In the genomic region with DNA sequence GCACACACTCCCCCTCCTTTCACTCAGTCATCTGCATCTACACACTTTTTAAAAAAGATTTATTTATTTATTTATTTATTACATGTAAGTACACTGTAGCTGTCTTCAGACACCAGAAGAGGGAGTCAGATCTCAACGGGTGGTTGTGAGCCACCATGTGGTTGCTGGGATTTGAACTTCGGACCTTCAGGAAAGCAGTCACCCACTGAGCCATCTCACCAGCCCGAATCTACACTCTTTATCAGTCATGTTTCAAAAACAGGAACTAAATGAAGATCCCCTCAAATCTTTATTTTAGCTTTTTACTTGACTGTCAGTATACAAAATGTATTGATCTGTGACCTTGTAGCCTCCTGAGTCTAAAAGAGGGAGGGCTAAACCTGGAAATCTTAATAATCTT, we compare ENCODE assay signal across 26 mouse cellular contexts. TPM values are rescaled to one million over a fixed set of nuclear protein-coding genes. Genes with fewer than 3 reads are reported as not detected.
DNase-seq lines count a peak whose midpoint lies in the region; ATAC-seq and TF ChIP-seq lines count a peak whose summit lies in the region.
"Had no signal": no experiment of that assay in that cellular context is flagged by ENCODE, and none has a peak within 500 bp of the region (broad histone marks: within the 10 kb centered on the region; RNA-seq: fewer than 3 reads in every experiment).

No protein-coding gene starts in this region.

- WGBS in intestine, postnatal 0 days: 58% methylated on average over 3 of the region's 3 CpGs
- WGBS in intestine, embryonic 15.5 days: 70% methylated on average over 3 of the region's 3 CpGs
- 72% methylated on average over 3 of the region's 3 CpGs for WGBS in stomach, postnatal 0 days
- 89% methylated on average over 3 of the region's 3 CpGs for WGBS in midbrain, embryonic 15.5 days

- H3K27me3 ChIP-seq in intestine, postnatal 0 days (replicated peaks; ENCODE audit: control insufficient read depth, insufficient read depth, low read length): no peaks in the 10 kb centered on the region
- no peaks in the 10 kb centered on the region for H3K27me3 ChIP-seq in intestine, embryonic 15.5 days (replicated peaks)
- no peaks in the 10 kb centered on the region for H3K27me3 ChIP-seq in stomach, postnatal 0 days (ENCODE audit: control insufficient read depth, insufficient read depth, low read length)
- no peaks in the 10 kb centered on the region for H3K27me3 ChIP-seq in midbrain, embryonic 15.5 days (replicated peaks)
- H3K27me3 ChIP-seq: CH12.LX; embryonic facial prominence, embryonic 12.5 days; forebrain, embryonic 15.5 days; hindbrain, embryonic 12.5 days had no signal

- no peak overlapping the region for H3K9ac ChIP-seq in intestine, postnatal 0 days (ENCODE audit: low read depth, low read length)
- no peak overlapping the region for H3K9ac ChIP-seq in intestine, embryonic 15.5 days
- no peak overlapping the region for H3K9ac ChIP-seq in stomach, postnatal 0 days (ENCODE audit: low read length)
- no peak overlapping the region for H3K9ac ChIP-seq in midbrain, embryonic 15.5 days
- H3K9ac ChIP-seq: embryonic facial prominence, embryonic 12.5 days; forebrain, embryonic 15.5 days; hindbrain, embryonic 12.5 days had no signal

- H3K27ac ChIP-seq in intestine, postnatal 0 days (ENCODE audit: low read depth, low read length): no peak overlapping the region
- no peak overlapping the region for H3K27ac ChIP-seq in intestine, embryonic 15.5 days
- no peak overlapping the region for H3K27ac ChIP-seq in layer of hippocampus, adult 2 months
- no peak overlapping the region for H3K27ac ChIP-seq in stomach, postnatal 0 days (replicated peaks)
- no peak overlapping the region for H3K27ac ChIP-seq in midbrain, embryonic 15.5 days
- H3K27ac ChIP-seq: embryonic facial prominence, embryonic 12.5 days; forebrain, embryonic 15.5 days; heart, embryonic 10.5 days; hindbrain, embryonic 12.5 days had no signal

- no peak for TF ChIP-seq EP300 in stomach, postnatal 0 days (optimal IDR thresholded peaks at IDR 0.05)

- ATAC-seq in intestine, postnatal 0 days: no peak
- no peak for ATAC-seq in intestine, embryonic 15.5 days
- no peak for ATAC-seq in stomach, postnatal 0 days (ENCODE audit: low FRiP score, low TSS enrichment)
- no peak for ATAC-seq in midbrain, embryonic 15.5 days (replicated peaks)
- ATAC-seq: forebrain, embryonic 15.5 days; hindbrain, embryonic 16.5 days had no signal

- no peaks in the 10 kb centered on the region for H3K9me3 ChIP-seq in intestine, postnatal 0 days (ENCODE audit: control insufficient read depth)
- no peaks in the 10 kb centered on the region for H3K9me3 ChIP-seq in intestine, embryonic 15.5 days
- H3K9me3 ChIP-seq in stomach, postnatal 0 days (ENCODE audit: control insufficient read depth, low read length): no peaks in the 10 kb centered on the region
- H3K9me3 ChIP-seq in midbrain, embryonic 15.5 days: no peaks in the 10 kb centered on the region
- H3K9me3 ChIP-seq: embryonic facial prominence, embryonic 12.5 days; forebrain, embryonic 15.5 days; heart, embryonic 10.5 days; hindbrain, embryonic 12.5 days had no signal

- no peak overlapping the region for H3K4me2 ChIP-seq in intestine, postnatal 0 days (replicated peaks; ENCODE audit: low read depth)
- no peak overlapping the region for H3K4me2 ChIP-seq in intestine, embryonic 15.5 days (replicated peaks)
- H3K4me2 ChIP-seq in stomach, postnatal 0 days (replicated peaks; ENCODE audit: low read depth): no peak overlapping the region
- H3K4me2 ChIP-seq in midbrain, embryonic 15.5 days: no peak overlapping the region
- H3K4me2 ChIP-seq: embryonic facial prominence, embryonic 12.5 days; forebrain, embryonic 15.5 days; hindbrain, embryonic 12.5 days had no signal

- no peak overlapping the region for H3K4me3 ChIP-seq in intestine, postnatal 0 days (ENCODE audit: low read depth, low read length)
- H3K4me3 ChIP-seq in intestine, embryonic 15.5 days (replicated peaks): no peak overlapping the region
- H3K4me3 ChIP-seq in layer of hippocampus, adult 2 months: no peak overlapping the region
- no peak overlapping the region for H3K4me3 ChIP-seq in stomach, postnatal 0 days (ENCODE audit: low read depth, low read length)
- H3K4me3 ChIP-seq in midbrain, embryonic 15.5 days: no peak overlapping the region
- H3K4me3 ChIP-seq: embryonic facial prominence, embryonic 12.5 days; forebrain, embryonic 15.5 days; heart, embryonic 10.5 days; hindbrain, embryonic 12.5 days had no signal

- H3K4me1 ChIP-seq in intestine, postnatal 0 days (replicated peaks; ENCODE audit: control insufficient read depth, insufficient read depth, low read length): no peaks in the 10 kb centered on the region
- H3K4me1 ChIP-seq in intestine, embryonic 15.5 days (replicated peaks): no peaks in the 10 kb centered on the region
- no peaks in the 10 kb centered on the region for H3K4me1 ChIP-seq in stomach, postnatal 0 days (replicated peaks; ENCODE audit: control insufficient read depth, insufficient read depth)
- no peaks in the 10 kb centered on the region for H3K4me1 ChIP-seq in midbrain, embryonic 15.5 days
- H3K4me1 ChIP-seq: embryonic facial prominence, embryonic 12.5 days; forebrain, embryonic 15.5 days; heart, embryonic 10.5 days; hindbrain, embryonic 12.5 days had no signal

- TF ChIP-seq CTCF in intestine, postnatal 0 days (IDR thresholded peaks at IDR 0.05; ENCODE audit: low read depth): peak; percentile 56
- TF ChIP-seq CTCF in layer of hippocampus, adult 2 months (conservative IDR thresholded peaks at IDR 0.05): peak; percentile 33
- TF ChIP-seq CTCF in stomach, postnatal 0 days (IDR thresholded peaks at IDR 0.05; ENCODE audit: low read depth): peak; percentile 33; the same call in 1 of the 2 replicates

- no peak for DNase-seq in layer of hippocampus, adult 2 months (ENCODE audit: low spot score in 2 of 2)
- no peak for DNase-seq in layer of hippocampus, adult 8-10 months (ENCODE audit: low spot score in 2 of 2)
- DNase-seq in A20 (ENCODE audit: low read depth, low spot score): peak; percentile 15
- no peak for DNase-seq in stomach, postnatal 0 days (ENCODE audit: low spot score)
- DNase-seq: adrenal gland, adult 2 months; adrenal gland, postnatal 25 days; cerebellum, adult 11 months; cerebellum, adult 8-10 months; cerebellum, postnatal 14 days; gastrocnemius, postnatal 10 days; heart, adult 18-20 months; heart, postnatal 10 days; heart, postnatal 4 days had no signal

- peaks cover 32% of the 10 kb centered on the region for H3K36me3 ChIP-seq in intestine, postnatal 0 days (ENCODE audit: control insufficient read depth, insufficient read depth)
- H3K36me3 ChIP-seq in intestine, embryonic 15.5 days: peaks cover 11% of the 10 kb centered on the region; the same call in 1 of the 2 replicates
- peaks cover 11% of the 10 kb centered on the region for H3K36me3 ChIP-seq in stomach, postnatal 0 days (ENCODE audit: control insufficient read depth, insufficient read depth, low read length)
- H3K36me3 ChIP-seq in midbrain, embryonic 15.5 days (replicated peaks): peaks cover 15% of the 10 kb centered on the region; the same call in 1 of the 2 replicates

RNA-seq across cellular contexts. Expression of a gene that starts 13.0 kb away (rescaled TPM):
- polyA plus RNA-seq in intestine, postnatal 0 days (2015; fragmentation: Nextera tagmentation; extraction: Ambion mirVana): 55.2 and 70.3 TPM in 2 replicates
- 97.1 and 97.5 TPM in 2 replicates for polyA plus RNA-seq in intestine, embryonic 15.5 days (2015; fragmentation: Nextera tagmentation; extraction: Ambion mirVana)
- total RNA-seq in layer of hippocampus, adult 2 months (2021): 10 to 100 TPM; 79.5 to 87.7 TPM
- 10 to 100 TPM; 70.6 to 94.3 (median 78.3) TPM for total RNA-seq in layer of hippocampus, adult 8-10 months (2022)
- 88.7 and 103 TPM in 2 replicates for polyA plus RNA-seq in stomach, postnatal 0 days (2015; fragmentation: Nextera tagmentation; extraction: Ambion mirVana)
- polyA plus RNA-seq in midbrain, embryonic 15.5 days (2015; fragmentation: Nextera tagmentation; extraction: Ambion mirVana): 88.2 and 91.3 TPM in 2 replicates

RNA-seq across cellular contexts. Expression of a gene that starts 34.1 kb away (rescaled TPM):
- polyA plus RNA-seq in intestine, postnatal 0 days (2015; fragmentation: Nextera tagmentation; extraction: Ambion mirVana): 0.90 and 1.3 TPM in 2 replicates
- polyA plus RNA-seq in intestine, embryonic 15.5 days (2015; fragmentation: Nextera tagmentation; extraction: Ambion mirVana): 1.3 and 1.8 TPM in 2 replicates
- total RNA-seq in layer of hippocampus, adult 2 months (2021): 1 to 10 TPM; 3.7 to 5.4 TPM
- 1 to 10 TPM; 3.5 to 5.3 (median 4.2) TPM for total RNA-seq in layer of hippocampus, adult 8-10 months (2022)
- 0.98 and 1.2 TPM in 2 replicates for polyA plus RNA-seq in stomach, postnatal 0 days (2015; fragmentation: Nextera tagmentation; extraction: Ambion mirVana)
- polyA plus RNA-seq in midbrain, embryonic 15.5 days (2015; fragmentation: Nextera tagmentation; extraction: Ambion mirVana): 11.3 and 11.4 TPM in 2 replicates
- total RNA-seq: common myeloid progenitor, adult 5-6 weeks; gastrocnemius, postnatal 10 days; gastrocnemius, postnatal 4 days; heart, adult 18-20 months; heart, postnatal 10 days; heart, postnatal 4 days had no signal

RNA-seq across cellular contexts. Expression of a gene that starts 49.0 kb away (rescaled TPM):
- polyA plus RNA-seq in intestine, postnatal 0 days (2015; fragmentation: Nextera tagmentation; extraction: Ambion mirVana): 104 and 125 TPM in 2 replicates
- polyA plus RNA-seq in intestine, embryonic 15.5 days (2015; fragmentation: Nextera tagmentation; extraction: Ambion mirVana): 958 and 2,971 TPM in 2 replicates
- not detected for total RNA-seq in layer of hippocampus, adult 2 months (2021)
- not detected for total RNA-seq in layer of hippocampus, adult 8-10 months (2022)
- 1,789 and 1,944 TPM in 2 replicates for polyA plus RNA-seq in stomach, postnatal 0 days (2015; fragmentation: Nextera tagmentation; extraction: Ambion mirVana)
- polyA plus RNA-seq in midbrain, embryonic 15.5 days (2015; fragmentation: Nextera tagmentation; extraction: Ambion mirVana): 0.36 TPM in 1 of 2 replicates, not detected in the other
- total RNA-seq: adrenal gland, adult 2 months; adrenal gland, postnatal 25 days; CH12.LX; common myeloid progenitor, adult 5-6 weeks; gastrocnemius, postnatal 10 days; gastrocnemius, postnatal 4 days; heart, adult 18-20 months; heart, postnatal 10 days; heart, postnatal 4 days had no signal
- polyA plus RNA-seq: embryonic facial prominence, embryonic 12.5 days; forebrain, embryonic 11.5 days; forebrain, embryonic 15.5 days; heart, embryonic 14.5 days; hindbrain, embryonic 12.5 days; hindbrain, embryonic 16.5 days had no signal

Comparison
In these comparisons a context has a peak if more than half of its experiments do, and no peak if none do; other contexts are left out.
1. RNA of a gene that starts 49.0 kb away (polyA plus RNA-seq): 1,789 to 1,944 TPM in stomach, postnatal 0 days, 958 to 2,971 TPM in intestine, embryonic 15.5 days and 104 to 125 TPM in intestine, postnatal 0 days; 0.36 TPM in midbrain, embryonic 15.5 days; every median in the first group is over 10 times any median in the second.
2. Peak in every context shown above with its lines, with median percentiles within 50 percentile points of each other: CTCF ChIP-seq.